Mouse (Mus musculus) inflammation-experienced regulatory T-cells (primary cell): ENCODE measurements around the gene Stk24. TPM values are rescaled to one million over a fixed set of nuclear protein-coding genes. Genes with fewer than 3 reads are reported as not detected.

ENCODE experiments used
- polyA plus RNA-seq, 2 experiments: library from polyadenylated mRNA; unstranded; fragments of 100-300 nt; shearing (Covaris generic); gene quantifications; one replicate each; pipeline ENCODE4 v1.2.1; 2017

Gene Stk24
- 10 to 100 TPM; 24.6 to 25.2 TPM for polyA plus RNA-seq

DNA sequence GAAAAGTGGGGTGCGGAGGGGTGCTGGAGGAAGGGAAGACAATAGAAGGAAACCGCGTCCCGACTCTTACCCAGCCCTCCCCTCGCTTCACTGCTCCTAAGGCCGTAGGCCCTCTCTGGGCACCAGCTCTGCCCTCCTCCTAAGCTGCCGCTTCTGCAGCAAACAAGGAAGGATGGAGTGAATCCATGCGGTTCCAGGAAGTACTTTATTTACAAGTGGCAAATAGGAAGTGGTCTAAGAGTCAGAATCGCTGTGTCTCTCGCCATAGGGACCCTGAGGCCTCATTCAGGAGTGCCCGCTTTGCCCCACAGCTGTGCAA, at the start of gene Stk24:
Stk24 (minus strand) TSS at position 185 of the 319 bp plus-strand sequence.

Other genes with a start within 250 kb of the Stk24 start
- under 1 TPM; 0.36 to 0.40 TPM for gene Slc15a1, start 125.2 kb upstream of the Stk24 start, polyA plus RNA-seq